Mouse (Mus musculus) adrenal gland (tissue): Measurements from ENCODE around the gene Nfib.

ENCODE experiments used
- intact Hi-C: fragments of 180-260 bp; cut with DNase I; formaldehyde crosslinking; loops from one replicate; pipeline ENCODE4 v1.15.1; 2025

Nfib gene

GRCm38 (mm10) chr4:82401450-82402061 lies 304.0 kb downstream of the Nfib start:
- intact Hi-C loops, result loop anchor here (5.0 kb wide), 1 partner anchor 101 kb away; no protein-coding TSS in a partner anchor

GRCm38 (mm10) chr4:82400536-82400935 lies 305.0 kb downstream of the Nfib start:
- intact Hi-C loops, result loop anchor here (5.0 kb wide), 1 partner anchor 102 kb away; no protein-coding TSS in a partner anchor

- intact Hi-C loops, result loop anchor here (5.0 kb wide), 1 partner anchor 103 kb away; no protein-coding TSS in a partner anchor
Observed at GRCm38 (mm10) chr4:82399406-82400380, 305.9 kb downstream of the Nfib start.

GRCm38 (mm10) chr4:82398282-82398681 lies 307.3 kb downstream of the Nfib start:
- intact Hi-C loops, result no loop called here

- intact Hi-C loops, result no loop called here
Observed at GRCm38 (mm10) chr4:82396805-82397204, 308.7 kb downstream of the Nfib start.

GRCm38 (mm10) chr4:82396003-82396402 lies 309.5 kb downstream of the Nfib start:
- intact Hi-C loops, result no loop called here

- intact Hi-C loops, result no loop called here
Observed at GRCm38 (mm10) chr4:82394346-82394745, 311.2 kb downstream of the Nfib start.

GRCm38 (mm10) chr4:82393021-82393420 lies 312.5 kb downstream of the Nfib start:
- intact Hi-C loops, result no loop called here

GRCm38 (mm10) chr4:82392496-82392895 lies 313.1 kb downstream of the Nfib start:
- intact Hi-C loops, result no loop called here

GRCm38 (mm10) chr4:82391726-82392472 lies 313.7 kb downstream of the Nfib start:
- intact Hi-C loops, result no loop called here

GRCm38 (mm10) chr4:82390545-82390944 lies 315.0 kb downstream of the Nfib start:
- intact Hi-C loops, result no loop called here

GRCm38 (mm10) chr4:82389876-82390275 lies 315.7 kb downstream of the Nfib start:
- intact Hi-C loops, result no loop called here

- intact Hi-C loops, result no loop called here
Observed at GRCm38 (mm10) chr4:82387620-82388019, 317.9 kb downstream of the Nfib start.

- intact Hi-C loops, result no loop called here
Observed at GRCm38 (mm10) chr4:82386222-82386993, 319.1 kb downstream of the Nfib start.

GRCm38 (mm10) chr4:82385638-82386037 lies 319.9 kb downstream of the Nfib start:
- intact Hi-C loops, result no loop called here

- intact Hi-C loops, result no loop called here
Observed at GRCm38 (mm10) chr4:82383991-82384731, 321.4 kb downstream of the Nfib start.

- intact Hi-C loops, result no loop called here
Observed at GRCm38 (mm10) chr4:82383346-82383745, 322.2 kb downstream of the Nfib start.

GRCm38 (mm10) chr4:82381786-82382185 lies 323.8 kb downstream of the Nfib start:
- intact Hi-C loops, result no loop called here

GRCm38 (mm10) chr4:82380578-82380977 lies 325.0 kb downstream of the Nfib start:
- intact Hi-C loops, result no loop called here

- intact Hi-C loops, result no loop called here
Observed at GRCm38 (mm10) chr4:82378050-82378449, 327.5 kb downstream of the Nfib start.
